Mouse (Mus musculus) adrenal gland (tissue): Measurements from ENCODE around the gene Zfp956.
"Not testable (repeated sequence)": the region's sequence is repeated elsewhere in the genome, so short reads cannot be mapped to it uniquely, and the experiment has no call there.

Experiments used
- intact Hi-C: fragments of 180-260 bp; cut with DNase I; formaldehyde crosslinking; loops from one replicate; pipeline ENCODE4 v1.15.1; 2025

Zfp956 gene

DNA sequence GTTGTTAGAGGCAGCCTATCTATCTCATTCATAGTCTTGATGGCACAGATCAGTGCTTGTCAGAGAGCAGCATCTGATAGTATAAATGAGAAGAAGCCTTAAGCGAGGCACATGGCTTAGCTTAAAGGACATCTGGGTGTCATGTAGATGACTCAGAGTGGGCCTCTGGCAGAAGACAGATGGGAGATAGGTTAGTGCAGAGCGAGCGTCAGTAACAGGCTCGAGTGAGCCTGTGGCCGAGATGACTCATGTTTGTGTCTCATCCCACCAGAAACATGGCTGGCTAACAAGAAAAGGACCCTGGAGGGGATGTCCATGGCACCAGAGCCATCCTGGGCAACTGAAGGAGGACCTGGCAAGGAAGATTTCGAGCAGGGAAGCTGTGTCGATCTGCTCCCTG lies 9.9 kb downstream of the Zfp956 start:
- intact Hi-C loops: no loop called here

- intact Hi-C loops: not testable (repeated sequence)
These were observed 15.0 kb downstream of the Zfp956 start for GRCm38 (mm10) chr6:47968166-47968565.

GRCm38 (mm10) chr6:47974599-47974998 lies 21.4 kb downstream of the Zfp956 start:
- intact Hi-C loops: no loop called here

DNA sequence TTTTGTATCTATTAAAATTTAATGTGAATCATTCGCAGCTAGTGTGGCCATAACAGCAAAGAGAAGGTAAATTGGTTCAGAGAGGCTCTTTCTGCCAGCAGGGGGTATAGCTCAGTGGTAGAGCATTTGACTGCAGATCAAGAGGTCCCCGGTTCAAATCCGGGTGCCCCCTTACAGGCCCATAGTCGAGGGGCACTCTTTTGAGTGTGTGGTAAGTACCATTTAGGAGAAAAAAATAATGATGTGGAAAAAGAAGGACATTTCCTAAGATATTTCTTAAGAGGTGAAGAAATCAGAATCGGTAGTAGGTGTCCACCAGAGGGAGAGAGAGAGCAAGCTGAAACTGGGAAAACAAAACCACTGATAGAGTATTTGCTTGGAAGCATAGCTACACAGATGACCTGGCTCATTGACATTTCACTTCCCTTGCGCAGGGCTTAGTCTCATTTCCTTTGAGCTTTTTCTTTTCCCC lies 25.7 kb downstream of the Zfp956 start:
- intact Hi-C loops: loop anchor here (5.0 kb wide), 1 partner anchor 38 kb away; no protein-coding TSS in a partner anchor

DNA sequence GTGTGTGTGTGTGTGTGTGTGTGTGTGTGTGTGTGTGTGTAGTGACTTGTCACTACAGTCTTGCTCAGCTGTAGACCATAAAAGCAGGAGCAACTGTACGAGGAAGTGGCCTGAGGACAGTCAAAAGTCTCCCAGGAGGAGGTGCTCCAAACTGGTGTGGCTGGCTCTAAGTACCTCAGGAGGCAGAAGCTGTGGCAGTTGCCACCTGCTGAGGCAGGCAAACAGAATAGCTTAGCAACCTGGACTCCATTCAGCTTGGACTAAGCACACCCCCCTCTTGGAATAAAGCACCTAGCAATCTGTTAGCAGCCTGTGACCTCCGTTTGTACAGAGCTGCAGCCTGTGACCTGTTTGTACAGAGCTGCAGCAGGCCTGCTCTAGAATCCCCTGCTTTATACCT lies 30.7 kb downstream of the Zfp956 start:
- intact Hi-C loops: no loop called here

GRCm38 (mm10) chr6:47995661-47996060 lies 42.5 kb downstream of the Zfp956 start:
- intact Hi-C loops: no loop called here

GRCm38 (mm10) chr6:48010727-48011126 lies 57.5 kb downstream of the Zfp956 start:
- intact Hi-C loops: no loop called here
